Mouse (Mus musculus) heart, postnatal 0 days (tissue): ENCODE measurements around the gene Dock1. TPM values are rescaled to one million over a fixed set of nuclear protein-coding genes. Genes with fewer than 3 reads are reported as not detected.

ENCODE experiments used
- ATAC-seq: fragments of 200-750 bp; cut with Nextera tagmentation; 2 replicates; pipeline ENCODE4 v1.8.0; 2017; ENCODE audit warnings: low read depth, moderate number of reproducible peaks, moderate library complexity; ENCODE audit not compliant: insufficient read depth
- DNase-seq: peaks from one replicate; pipeline ENCODE4 v3.0.0-alpha.2; 2016; ENCODE audit warnings: low spot score
- H3K27ac ChIP-seq: fragments of 300-500 bp; sonication (generic); 2 replicates; pipeline ENCODE4 v1.5.1; 2014; ENCODE audit warnings: low read depth, mild to moderate bottlenecking
- H3K27me3 ChIP-seq: fragments of 300-500 bp; sonication (generic); 2 replicates; pipeline ENCODE4 v1.6.1; 2014; ENCODE audit warnings: low read length, mixed read lengths; ENCODE audit not compliant: control insufficient read depth, insufficient read depth
- H3K36me3 ChIP-seq: fragments of 300-500 bp; sonication (generic); replicated peaks from 2 replicates; pipeline ENCODE4 v1.6.1; 2014; ENCODE audit warnings: low read length, mixed read lengths; ENCODE audit not compliant: control insufficient read depth, insufficient read depth
- H3K4me1 ChIP-seq: fragments of 300-500 bp; sonication (generic); 2 replicates; pipeline ENCODE4 v1.6.1; 2014; ENCODE audit warnings: antibody characterized with exemption; ENCODE audit not compliant: control insufficient read depth, insufficient read depth
- H3K4me2 ChIP-seq: fragments of 300-500 bp; sonication (generic); 2 replicates; pipeline ENCODE4 v1.6.1; 2014; ENCODE audit warnings: low read depth, mild to moderate bottlenecking, low read length, moderate library complexity
- H3K4me3 ChIP-seq: fragments of 300-500 bp; sonication (generic); 2 replicates; pipeline ENCODE4 v1.5.1; 2014; ENCODE audit warnings: low read depth, low read length
- H3K9ac ChIP-seq: fragments of 300-500 bp; sonication (generic); replicated peaks from 2 replicates; pipeline ENCODE4 v1.6.1; 2014; ENCODE audit warnings: low read depth, low read length, mixed read lengths
- H3K9me3 ChIP-seq: fragments of 300-500 bp; sonication (generic); replicated peaks from 2 replicates; pipeline ENCODE4 v1.6.1; 2016; ENCODE audit warnings: low read length; ENCODE audit not compliant: control insufficient read depth
- CTCF ChIP-seq: IDR thresholded peaks from 2 replicates; pipeline ENCODE4 v1.5.1; 2016; ENCODE audit warnings: antibody characterized with exemption, control low read depth, low read depth
- EP300 ChIP-seq: IDR thresholded peaks from 2 replicates; pipeline ENCODE4 v1.6.1; 2016; ENCODE audit warnings: antibody characterized with exemption, low read depth
- WGBS: fragments of 180-500 bp; shearing (Covaris S2); extraction: QIAGEN DNeasy Blood & Tissue Kit; methylation state at CpG from one replicate; pipeline ENCODE4 v1.1.7; 2014; 5-methylcytosine and 5-hydroxymethylcytosine counted together
- polyA plus RNA-seq: library from polyadenylated mRNA; unstranded; fragments of >200 nt; fragmentation: Nextera tagmentation; extraction: Ambion mirVana; gene quantifications from 2 replicates; pipeline ENCODE4 v1.2.1, GENCODE M21; 2015
- total RNA-seq: library from RNA; depleted of rRNA; stranded (reverse); fragments of >200 nt; gene quantifications from 2 replicates; pipeline ENCODE4 v1.2.3, GENCODE M21; 2014; ENCODE audit warnings: low replicate concordance

Dock1 gene
- total and polyA plus RNA-seq, 2 experiments from 2014 or later, result 9.7 to 15.2 TPM

DNA sequence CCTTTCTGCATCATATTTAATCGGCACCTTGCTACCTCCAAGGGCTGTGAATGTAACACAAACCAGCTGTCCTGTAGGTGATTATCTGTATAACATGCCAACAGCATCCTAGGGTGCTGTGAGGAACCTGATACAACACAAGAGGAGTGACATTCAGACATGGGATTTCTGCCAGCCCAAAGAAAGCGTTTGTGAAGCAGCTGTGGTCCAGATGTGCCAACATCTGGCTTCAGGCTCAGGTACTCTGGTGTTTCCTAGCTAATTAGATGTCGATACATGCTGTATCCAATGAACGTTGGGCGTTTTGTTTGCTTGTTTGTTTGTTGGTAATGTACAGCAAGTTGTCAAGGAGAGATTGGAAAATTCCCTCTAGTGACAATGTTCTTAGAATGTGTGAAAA, 487.1 kb downstream of the Dock1 start:
- TF ChIP-seq CTCF (no peak), EP300 (no peak)
- Histone ChIP-seq H3K9me3 (no peaks in the 10 kb centered on the region), H3K4me3 (no peak overlapping the region), H3K27me3 (no peaks in the 10 kb centered on the region), H3K9ac (no peak overlapping the region), H3K4me1 (no peaks in the 10 kb centered on the region), H3K4me2 (no peak overlapping the region), H3K27ac (no peak overlapping the region), H3K36me3 (peaks cover 13% of the 10 kb centered on the region)
- ATAC-seq (no peak), DNase-seq (no peak)
- WGBS, result 81% methylated on average over 5 of the region's 5 CpGs

DNA sequence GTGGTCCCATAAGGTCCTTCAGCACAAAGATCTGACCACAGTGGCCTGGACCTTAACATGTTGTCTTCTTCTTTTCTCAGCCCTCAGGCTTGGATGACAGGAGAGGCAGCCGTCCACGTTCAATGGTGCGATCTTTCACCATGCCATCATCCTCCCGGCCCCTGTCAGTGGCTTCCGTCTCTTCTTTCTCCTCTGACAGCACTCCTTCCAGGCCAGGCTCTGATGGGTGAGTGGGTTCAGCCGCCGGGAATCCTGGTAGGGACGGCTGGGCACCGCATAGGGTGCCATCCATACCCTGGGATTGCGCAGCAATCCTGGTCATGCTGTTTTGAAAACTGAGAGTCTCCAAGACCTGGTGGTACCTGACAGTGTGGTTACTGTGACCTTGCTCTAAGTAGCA, 487.9 kb downstream of the Dock1 start:
- no peak overlapping the region for H3K4me3 ChIP-seq
- no peak for DNase-seq
- H3K27me3 ChIP-seq, result no peaks in the 10 kb centered on the region
- WGBS, result 89% methylated on average over 10 of the region's 10 CpGs
- TF ChIP-seq EP300 (no peak), CTCF (no peak)
- no peak overlapping the region for H3K27ac ChIP-seq
- no peak overlapping the region for H3K4me2 ChIP-seq
- no peaks in the 10 kb centered on the region for H3K9me3 ChIP-seq
- ATAC-seq, result no peak
- H3K9ac ChIP-seq, result no peak overlapping the region
- peaks cover 19% of the 10 kb centered on the region for H3K36me3 ChIP-seq
- H3K4me1 ChIP-seq, result no peaks in the 10 kb centered on the region

DNA sequence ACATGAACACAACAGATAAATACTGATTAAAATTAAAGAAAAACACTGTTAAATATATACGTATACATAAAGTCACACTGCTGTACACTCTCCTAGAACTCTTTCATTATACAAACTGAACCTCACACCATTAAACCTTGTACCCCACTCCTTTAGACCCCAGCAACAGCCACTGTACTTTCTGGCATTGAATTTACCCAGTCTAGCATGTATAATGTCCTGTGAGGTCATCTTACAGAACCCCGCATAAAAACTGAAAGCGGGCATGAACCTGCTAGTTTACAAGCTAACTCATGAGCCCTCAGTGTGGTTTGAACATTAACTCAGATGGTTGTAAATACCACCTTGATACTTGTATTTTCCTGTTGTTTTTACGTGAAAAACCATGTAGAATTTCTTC, 489.2 kb downstream of the Dock1 start:
- Histone ChIP-seq H3K4me2 (no peak overlapping the region), H3K36me3 (peaks cover 31% of the 10 kb centered on the region), H3K9ac (no peak overlapping the region), H3K27ac (no peak overlapping the region), H3K27me3 (no peaks in the 10 kb centered on the region), H3K4me1 (no peaks in the 10 kb centered on the region), H3K4me3 (no peak overlapping the region), H3K9me3 (no peaks in the 10 kb centered on the region)
- 91% methylated on average over 4 of the region's 4 CpGs for WGBS
- ATAC-seq, result no peak
- no peak for DNase-seq
- TF ChIP-seq EP300, result no peak
- no peak for TF ChIP-seq CTCF

DNA sequence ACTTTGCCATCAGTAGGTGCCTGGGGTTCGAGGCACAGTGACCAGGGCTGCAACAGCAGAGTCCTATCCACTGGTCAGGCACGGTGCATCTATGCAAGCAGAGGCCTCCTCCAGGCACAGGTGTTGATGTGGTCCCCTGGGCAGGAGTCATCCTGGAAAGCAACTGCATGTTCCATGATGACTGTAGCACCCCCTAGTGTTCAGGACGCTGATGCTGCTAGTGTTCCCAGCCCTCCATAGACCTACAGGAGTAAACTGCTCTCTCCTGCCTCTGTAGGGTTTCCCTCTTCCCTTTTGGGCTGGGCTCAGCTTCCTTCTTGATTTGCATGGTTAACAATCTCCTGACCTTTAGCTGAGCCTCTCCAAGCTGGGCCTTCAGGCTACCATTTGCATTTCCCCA, 494.7 kb downstream of the Dock1 start:
- peaks cover 48% of the 10 kb centered on the region for H3K36me3 ChIP-seq
- H3K27me3 ChIP-seq, result no peaks in the 10 kb centered on the region

DNA sequence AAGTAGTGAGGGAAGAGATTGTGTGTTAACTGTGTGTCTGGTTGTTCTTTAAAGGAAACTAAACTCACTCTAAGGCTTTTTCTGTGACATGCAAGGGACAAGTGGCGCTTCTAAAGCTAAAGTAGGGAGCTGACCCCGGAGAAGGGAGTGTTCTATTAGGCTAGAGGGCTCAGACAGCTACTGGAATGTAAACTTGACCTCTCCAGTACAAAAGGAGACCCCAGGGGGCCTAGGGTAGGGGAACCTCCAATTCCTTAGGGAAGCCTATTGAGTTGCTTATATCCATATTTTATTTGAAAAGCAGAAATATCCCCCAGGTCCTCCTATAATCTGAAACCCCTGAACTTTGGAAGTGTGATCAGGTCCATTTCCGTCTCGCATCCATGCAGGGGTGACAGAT, 499.5 kb downstream of the Dock1 start:
- Histone ChIP-seq H3K9ac (no peak overlapping the region), H3K4me2 (no peak overlapping the region), H3K27ac (no peak overlapping the region), H3K27me3 (no peaks in the 10 kb centered on the region), H3K4me3 (no peak overlapping the region), H3K36me3 (peaks cover 30% of the 10 kb centered on the region), H3K4me1 (no peaks in the 10 kb centered on the region), H3K9me3 (no peaks in the 10 kb centered on the region)
- DNase-seq, result no peak
- ATAC-seq, result no peak
- WGBS, result 87% methylated on average over 4 of the region's 4 CpGs
- TF ChIP-seq CTCF, result no peak
- no peak for TF ChIP-seq EP300

More for the DNA sequence above, 494.7 kb downstream of the Dock1 start:
- no peaks in the 10 kb centered on the region for H3K4me1 ChIP-seq
- H3K9me3 ChIP-seq, result no peaks in the 10 kb centered on the region
- H3K4me3 ChIP-seq, result no peak overlapping the region
- H3K4me2 ChIP-seq, result no peak overlapping the region
- TF ChIP-seq CTCF (peak; percentile 79), EP300 (no peak)
- 32% methylated on average over 3 of the region's 3 CpGs for WGBS
- H3K9ac ChIP-seq, result no peak overlapping the region
- DNase-seq (peak; percentile 32), ATAC-seq (0 out of 2 replicates have a peak, but pooled peaks have one; percentile 64)
- H3K27ac ChIP-seq, result no peak overlapping the region

DNA sequence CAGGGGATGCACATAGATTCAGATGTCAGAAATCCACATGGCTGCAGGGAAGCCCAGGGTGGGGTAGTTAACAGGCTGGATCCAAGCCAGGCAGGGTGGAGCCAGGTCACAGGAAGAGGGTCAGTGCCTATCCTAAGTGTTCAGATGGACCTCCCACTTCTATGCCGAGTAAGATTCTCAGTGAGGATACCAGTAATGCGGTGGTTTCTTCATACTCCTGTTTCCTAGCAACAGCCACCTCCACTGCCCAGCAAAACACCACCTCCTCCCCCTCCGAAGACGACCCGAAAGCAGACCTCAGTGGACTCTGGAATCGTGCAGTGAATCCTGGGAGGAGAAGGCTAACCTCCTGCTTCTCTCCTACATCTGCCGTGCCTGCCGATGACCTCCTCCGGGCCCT, 501.8 kb downstream of the Dock1 start:
- TF ChIP-seq CTCF, result no peak
- no peak for TF ChIP-seq EP300
- WGBS, result 56% methylated on average over 9 of the region's 9 CpGs
- Histone ChIP-seq H3K4me3 (no peak overlapping the region), H3K27me3 (no peaks in the 10 kb centered on the region), H3K27ac (no peak overlapping the region), H3K9ac (no peak overlapping the region), H3K9me3 (no peaks in the 10 kb centered on the region), H3K4me1 (no peaks in the 10 kb centered on the region), H3K4me2 (no peak overlapping the region), H3K36me3 (peaks cover 23% of the 10 kb centered on the region)
- DNase-seq, result no peak
- ATAC-seq, result no peak
